Mouse (Mus musculus) CH12.LX (cell line): ENCODE results near the gene Mid1.

ENCODE experiments used
- CTCF ChIP-seq, 2 experiments: IDR thresholded peaks in 1 of 2; conservative IDR thresholded peaks in 1 of 2; 2 replicates each; pipeline ENCODE4 v1.5.1; 2011 to 2012; ENCODE audit warnings: low read depth in 2 of 2, low read length in 2 of 2, improper control_type of control experiment in 1 of 2, inconsistent platforms in 1 of 2, mild to moderate bottlenecking in 1 of 2, moderate library complexity in 1 of 2
- GABPA ChIP-seq: IDR thresholded peaks from 2 replicates; pipeline ENCODE4 v1.6.1; 2012; ENCODE audit warnings: low read depth, low read length, improper control_type of control experiment, inconsistent platforms; ENCODE audit not compliant: insufficient replicate concordance
- IRF4 ChIP-seq: IDR thresholded peaks from 2 replicates; pipeline ENCODE4 v1.6.1; 2014; ENCODE audit warnings: low read depth, mild to moderate bottlenecking, inconsistent platforms, low read length, improper control_type of control experiment
- MAX ChIP-seq: IDR thresholded peaks from 2 replicates; pipeline ENCODE4 v1.6.1; 2011; ENCODE audit warnings: low read length, improper control_type of control experiment
- NRF1 ChIP-seq: IDR thresholded peaks from 2 replicates; pipeline ENCODE4 v1.6.1; 2014; ENCODE audit warnings: low read depth, mild to moderate bottlenecking, inconsistent platforms, low read length, improper control_type of control experiment, moderate library complexity
- POLR2A ChIP-seq: IDR thresholded peaks from 2 replicates; pipeline ENCODE4 v1.6.1; 2011; ENCODE audit warnings: low read depth, mild to moderate bottlenecking, improper control_type of control experiment, low read length
- ZMIZ1 ChIP-seq: IDR thresholded peaks from 2 replicates; pipeline ENCODE4 v1.6.1; 2012; ENCODE audit warnings: low read depth, mild to moderate bottlenecking, inconsistent platforms, low read length, improper control_type of control experiment
- ZNF384 ChIP-seq: IDR thresholded peaks from 2 replicates; pipeline ENCODE4 v1.6.1; 2012; ENCODE audit warnings: low read depth, low read length, improper control_type of control experiment, inconsistent platforms

DNA sequence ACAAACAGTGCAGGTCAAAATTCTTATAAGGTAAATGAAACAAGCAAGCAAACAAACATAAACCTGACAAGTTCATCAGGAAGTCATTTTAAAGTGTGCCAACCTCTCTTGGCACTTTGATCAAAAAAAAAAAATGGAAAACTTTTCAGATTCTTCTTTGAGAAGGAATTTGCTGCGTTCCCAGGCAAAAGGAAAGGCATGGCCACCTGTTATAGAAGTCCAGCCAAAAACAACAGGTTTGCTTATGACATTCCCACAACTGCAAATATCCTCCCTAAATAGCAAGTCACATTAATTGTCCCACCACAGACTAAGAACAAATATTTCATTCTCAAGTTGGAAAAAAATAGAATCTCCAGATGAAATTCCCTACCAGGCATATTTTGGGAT is 197.2 kb downstream of the Mid1 start:
- TF ChIP-seq POLR2A: no peak
- TF ChIP-seq CTCF (conservative IDR thresholded peaks at IDR 0.05 in 1 of 2, IDR thresholded peaks at IDR 0.05 in 1 of 2; ENCODE audit: low read depth in 2 of 2, low read length in 2 of 2): no peak
- TF ChIP-seq IRF4: no peak
- TF ChIP-seq ZMIZ1: no peak
- no peak for TF ChIP-seq ZNF384
- TF ChIP-seq MAX: no peak
- TF ChIP-seq GABPA: no peak
- no peak for TF ChIP-seq NRF1
